Mouse (Mus musculus): Measurements from ENCODE around the gene Tmem200b.

GRCm38 (mm10) chr4:131918026-131918533 is 3.5 kb upstream of the Tmem200b start:
- TF ChIP-seq CTCF (IDR thresholded peaks at IDR 0.05; ENCODE audit: low read depth) = no peak
- TF ChIP-seq EP300 (IDR thresholded peaks at IDR 0.05; ENCODE audit: low read depth) = no peak
